Mouse (Mus musculus) urinary bladder, adult 18-20 months (tissue): ENCODE data around the gene Kdm2a.
"Not testable (repeated sequence)": the region's sequence is repeated elsewhere in the genome, so short reads cannot be mapped to it uniquely, and the experiment has no call there.

Source experiments
- DNase-seq, 2 experiments: peaks; one replicate each; pipeline ENCODE4 v3.0.0; 2022; ENCODE audit warnings: low spot score in 2 of 2, mixed read lengths in 2 of 2

Gene Kdm2a

GRCm38 (mm10) chr19:4417183-4417582 is 19.1 kb upstream of the Kdm2a start:
- DNase-seq: peak; percentile 53 to 59

GRCm38 (mm10) chr19:4414631-4415030 is 16.5 kb upstream of the Kdm2a start:
- DNase-seq: no peak

- DNase-seq: no peak
Observed at GRCm38 (mm10) chr19:4409062-4409461, 11.0 kb upstream of the Kdm2a start.

GRCm38 (mm10) chr19:4404840-4405239 is 6.8 kb upstream of the Kdm2a start:
- DNase-seq: no peak

- no peak for DNase-seq
Observed at GRCm38 (mm10) chr19:4398959-4399358, 874 bp upstream of the Kdm2a start.

GRCm38 (mm10) chr19:4398630-4398948 is 504 bp upstream of the Kdm2a start:
- no peak for DNase-seq

GRCm38 (mm10) chr19:4396998-4397797 is 887 bp downstream of the Kdm2a start:
- DNase-seq: peak; percentile 87 to 94

- peak; percentile 5 to 48 for DNase-seq
Observed at GRCm38 (mm10) chr19:4396081-4396997, 1.7 kb downstream of the Kdm2a start.

- no peak for DNase-seq
Observed at GRCm38 (mm10) chr19:4387276-4387675, 10.8 kb downstream of the Kdm2a start.

- DNase-seq: no peak
Observed at GRCm38 (mm10) chr19:4385026-4385425, 13.1 kb downstream of the Kdm2a start.

- no peak for DNase-seq
Observed at GRCm38 (mm10) chr19:4384322-4384721, 13.8 kb downstream of the Kdm2a start.

- no peak for DNase-seq
Observed at GRCm38 (mm10) chr19:4383306-4383705, 14.8 kb downstream of the Kdm2a start.

- not testable (repeated sequence) for DNase-seq
Observed at GRCm38 (mm10) chr19:4382303-4382702, 15.8 kb downstream of the Kdm2a start.

- DNase-seq: no peak
Observed at GRCm38 (mm10) chr19:4370656-4371055, 27.4 kb downstream of the Kdm2a start.

GRCm38 (mm10) chr19:4370254-4370653 is 27.8 kb downstream of the Kdm2a start:
- no peak for DNase-seq

GRCm38 (mm10) chr19:4349455-4349854 is 48.6 kb downstream of the Kdm2a start:
- DNase-seq: no peak

GRCm38 (mm10) chr19:4346479-4346878 is 51.6 kb downstream of the Kdm2a start:
- no peak for DNase-seq

GRCm38 (mm10) chr19:4338162-4338561 is 59.9 kb downstream of the Kdm2a start:
- DNase-seq: no peak

- DNase-seq: peak; percentile 79 to 95
Observed at GRCm38 (mm10) chr19:4333791-4334190, 64.3 kb downstream of the Kdm2a start.

GRCm38 (mm10) chr19:4333100-4333775 is 64.8 kb downstream of the Kdm2a start:
- peak in 1 of 2 experiments; percentile 39 for DNase-seq

GRCm38 (mm10) chr19:4332653-4333052 is 65.4 kb downstream of the Kdm2a start:
- no peak for DNase-seq

GRCm38 (mm10) chr19:4331273-4331672 is 66.8 kb downstream of the Kdm2a start:
- DNase-seq: no peak
